Mouse (Mus musculus) kidney, embryonic 15.5 days (tissue): ENCODE measurements around the gene Krtcap3. TPM values are rescaled to one million over a fixed set of nuclear protein-coding genes. Genes with fewer than 3 reads are reported as not detected.

Experiments used
- ATAC-seq: fragments of 200-750 bp; cut with Nextera tagmentation; replicated peaks from 2 replicates; pipeline ENCODE4 v1.8.0; 2017; ENCODE audit warnings: moderate TSS enrichment; ENCODE audit not compliant: low FRiP score
- H3K27ac ChIP-seq: fragments of 300-500 bp; sonication (generic); 2 replicates; pipeline ENCODE4 v1.5.1; 2015; ENCODE audit warnings: mild to moderate bottlenecking, inconsistent platforms
- H3K27me3 ChIP-seq: fragments of 300-500 bp; sonication (generic); 2 replicates; pipeline ENCODE4 v1.6.1; 2015; ENCODE audit warnings: inconsistent platforms
- H3K36me3 ChIP-seq: fragments of 300-500 bp; sonication (generic); 2 replicates; pipeline ENCODE4 v1.6.1; 2015; ENCODE audit warnings: inconsistent platforms
- H3K4me1 ChIP-seq: fragments of 300-500 bp; sonication (generic); 2 replicates; pipeline ENCODE4 v1.6.1; 2015; ENCODE audit warnings: inconsistent platforms
- H3K4me2 ChIP-seq: fragments of 300-500 bp; sonication (generic); 2 replicates; pipeline ENCODE4 v1.6.1; 2015; ENCODE audit warnings: moderate library complexity, mild to moderate bottlenecking, inconsistent platforms
- H3K4me3 ChIP-seq: fragments of 300-500 bp; sonication (generic); replicated peaks from 2 replicates; pipeline ENCODE4 v1.5.1; 2015; ENCODE audit warnings: mild to moderate bottlenecking, inconsistent platforms
- H3K9ac ChIP-seq: fragments of 300-500 bp; sonication (generic); 2 replicates; pipeline ENCODE4 v1.6.1; 2015; ENCODE audit warnings: mild to moderate bottlenecking, inconsistent platforms
- H3K9me3 ChIP-seq: fragments of 300-500 bp; sonication (generic); replicated peaks from 2 replicates; pipeline ENCODE4 v1.6.1; 2016; ENCODE audit warnings: inconsistent platforms
- WGBS: fragments of 180-500 bp; shearing (Covaris S2); methylation state at CpG from one replicate; pipeline ENCODE4 v1.1.7; 2015; ENCODE audit warnings: mixed read lengths; 5-methylcytosine and 5-hydroxymethylcytosine counted together
- polyA plus RNA-seq: library from polyadenylated mRNA; unstranded; fragments of >200 nt; fragmentation: Nextera tagmentation; extraction: Ambion mirVana; gene quantifications from 2 replicates; pipeline ENCODE4 v1.2.1, GENCODE M21; 2015

Krtcap3 gene
- polyA plus RNA-seq, 1 experiment from 2014 or later: 21.5 TPM

DNA sequence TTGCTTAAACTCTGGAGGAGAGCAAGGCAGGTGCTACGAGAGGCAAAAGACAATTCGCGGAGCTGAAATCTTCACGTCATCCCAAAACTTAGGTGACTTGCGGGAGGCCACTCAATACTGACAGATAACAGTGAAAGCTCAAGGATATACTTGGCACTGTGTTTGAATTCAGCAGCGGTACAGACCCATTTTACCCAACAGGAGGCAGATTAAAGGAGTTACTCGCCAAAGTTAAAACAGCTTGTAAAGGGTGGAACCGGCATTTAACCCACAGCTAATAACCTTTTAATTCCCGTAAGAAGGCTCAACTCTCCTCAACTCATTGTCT, 39.8 kb downstream of the Krtcap3 start:
- Histone ChIP-seq H3K4me3 (peak overlapping the region; percentile 55), H3K27me3 (no peaks in the 10 kb centered on the region), H3K4me1 (peaks cover 35% of the 10 kb centered on the region), H3K4me2 (peak overlapping the region; percentile 77), H3K9ac (peak overlapping the region; percentile 48), H3K9me3 (no peaks in the 10 kb centered on the region), H3K36me3 (peaks cover 27% of the 10 kb centered on the region), H3K27ac (peak overlapping the region; percentile 86)
- WGBS: 3% methylated on average over 9 of the region's 9 CpGs
- ATAC-seq: no peak; the same call in 1 of the 2 replicates

DNA sequence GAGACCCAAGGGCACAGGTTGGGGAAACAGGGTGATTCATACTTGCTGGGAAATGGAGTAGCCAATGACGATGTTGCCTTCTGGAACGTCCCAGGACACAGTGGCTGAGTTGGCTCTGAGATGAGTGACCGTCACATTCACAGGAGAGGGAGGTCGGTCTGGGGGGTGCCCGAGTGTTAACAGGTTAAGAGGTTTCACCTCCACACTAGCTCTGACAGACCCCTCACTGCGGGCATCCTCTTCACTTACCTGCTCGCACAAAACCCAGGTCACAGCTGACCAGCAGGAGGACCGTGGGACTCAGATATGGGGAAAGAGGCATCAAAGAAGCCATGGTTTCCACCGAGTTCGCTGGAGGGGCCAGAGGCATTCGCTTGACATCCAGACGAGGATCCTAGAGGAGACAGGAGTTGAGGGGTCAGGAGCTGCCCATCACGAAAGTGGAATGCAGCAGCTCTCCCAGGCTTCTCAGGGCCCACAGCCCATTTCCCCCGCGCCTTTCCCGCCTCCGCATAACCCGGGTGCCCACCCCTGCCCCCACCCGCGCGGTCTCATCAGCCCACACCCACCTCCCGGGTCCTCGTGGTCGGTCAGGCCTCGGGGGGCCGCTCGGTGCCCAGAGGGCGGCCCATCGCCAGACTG, 43.6 kb downstream of the Krtcap3 start:
- peak; percentile 40; the same call in 1 of the 2 replicates for ATAC-seq
- peak overlapping the region; percentile 78 for H3K9ac ChIP-seq
- peaks cover 30% of the 10 kb centered on the region for H3K4me1 ChIP-seq
- H3K27ac ChIP-seq: peak overlapping the region; percentile 62
- peak overlapping the region; percentile 97 for H3K4me2 ChIP-seq
- H3K36me3 ChIP-seq: peaks cover 16% of the 10 kb centered on the region
- peaks cover 13% of the 10 kb centered on the region for H3K27me3 ChIP-seq
- H3K9me3 ChIP-seq: no peaks in the 10 kb centered on the region
- peak overlapping the region; percentile 86 for H3K4me3 ChIP-seq
- WGBS: 4% methylated on average over 29 of the region's 29 CpGs

DNA sequence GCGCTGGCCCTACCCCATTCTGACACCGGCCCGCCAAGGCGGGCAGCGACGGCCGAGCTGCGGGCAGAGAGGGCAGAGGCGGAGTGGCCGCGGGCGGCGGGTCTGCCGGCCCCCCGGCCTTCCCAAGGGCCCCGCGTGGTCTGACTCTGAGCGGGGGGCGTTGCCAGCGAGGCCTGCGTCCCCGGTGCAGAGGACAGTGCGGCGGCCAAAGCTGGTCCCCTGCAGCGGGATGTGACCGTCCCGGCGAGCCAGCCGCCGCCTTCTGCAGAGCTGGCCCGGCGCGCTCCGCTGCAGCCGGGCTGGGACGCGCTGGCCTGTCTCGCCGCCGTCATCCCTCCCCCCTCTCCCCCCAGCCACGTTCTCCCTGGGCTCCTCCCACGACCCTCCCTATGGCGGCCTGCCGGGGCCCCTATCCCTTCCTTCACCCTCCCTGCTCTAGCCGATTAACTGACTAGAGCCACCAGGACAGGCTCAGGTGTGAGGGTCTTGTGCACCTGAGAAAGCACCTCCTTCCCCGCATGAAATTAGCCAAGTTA, 44.2 kb downstream of the Krtcap3 start, which contains the start of gene Fndc4:
Gene Fndc4, minus strand, starts transcription at position 475 of the 536 bp plus-strand sequence.
- peak within 1 kb of the TSS; percentile 97 for H3K4me2 ChIP-seq
- H3K36me3 ChIP-seq: peaks cover 16% of the 10 kb centered on the region
- ATAC-seq: peak; percentile 76
- peak within 1 kb of the TSS; percentile 86 for H3K4me3 ChIP-seq
- peak within 1 kb of the TSS; percentile 78 for H3K9ac ChIP-seq
- WGBS: under 1% methylated on average over 37 of the region's 46 CpGs
- peaks cover 13% of the 10 kb centered on the region for H3K27me3 ChIP-seq
- H3K9me3 ChIP-seq: no peaks in the 10 kb centered on the region
- H3K27ac ChIP-seq: peak within 1 kb of the TSS; percentile 62
- H3K4me1 ChIP-seq: peaks cover 25% of the 10 kb centered on the region

DNA sequence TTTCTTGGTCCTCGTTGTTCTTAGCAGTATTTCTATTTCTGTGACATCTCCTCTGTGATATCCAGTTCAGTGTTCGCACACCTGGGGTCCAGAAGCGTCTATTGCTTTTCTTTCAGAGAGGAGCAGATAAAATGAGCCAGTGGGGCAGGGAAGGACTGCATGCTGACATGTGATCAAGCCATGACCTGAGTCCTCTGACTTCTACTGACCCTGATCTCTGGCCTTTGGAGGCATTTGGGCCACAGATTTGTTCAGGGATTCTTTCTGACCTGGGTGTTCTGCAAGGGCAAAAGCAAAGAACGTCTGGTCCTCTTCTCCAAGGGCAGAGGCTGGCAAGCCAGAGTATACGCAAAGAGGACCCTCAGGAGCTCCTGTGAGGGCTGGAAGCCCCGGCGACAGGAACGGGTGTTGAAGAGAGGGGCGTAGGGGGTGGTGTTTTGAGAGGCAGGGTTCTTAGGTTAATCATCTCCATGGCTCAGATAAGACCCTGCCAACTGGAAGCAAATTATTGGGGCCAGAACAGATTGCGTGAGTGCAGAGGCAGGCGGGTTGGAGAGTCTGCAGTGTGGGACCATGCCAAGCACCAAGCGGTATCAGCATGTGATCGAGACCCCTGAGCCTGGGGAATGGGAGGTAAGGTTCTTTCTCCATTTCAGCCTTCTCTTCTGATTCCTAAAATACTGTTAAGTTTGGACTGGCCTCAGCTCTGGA, 45.7 kb downstream of the Krtcap3 start, which contains the start of gene Gckr:
Gene Gckr, plus strand, starts transcription at position 397 of the 711 bp plus-strand sequence.
- peak within 1 kb of the TSS; percentile 97 for H3K4me2 ChIP-seq
- peaks cover 16% of the 10 kb centered on the region for H3K36me3 ChIP-seq
- 70% methylated on average over 13 of the region's 13 CpGs for WGBS
- no peaks in the 10 kb centered on the region for H3K9me3 ChIP-seq
- no peak within 1 kb of the TSS; the same call in 1 of the 2 replicates for H3K4me3 ChIP-seq
- ATAC-seq: no peak
- no peak within 1 kb of the TSS for H3K9ac ChIP-seq
- peaks cover 13% of the 10 kb centered on the region for H3K27me3 ChIP-seq
- H3K4me1 ChIP-seq: peaks cover 18% of the 10 kb centered on the region
- no peak within 1 kb of the TSS for H3K27ac ChIP-seq

DNA sequence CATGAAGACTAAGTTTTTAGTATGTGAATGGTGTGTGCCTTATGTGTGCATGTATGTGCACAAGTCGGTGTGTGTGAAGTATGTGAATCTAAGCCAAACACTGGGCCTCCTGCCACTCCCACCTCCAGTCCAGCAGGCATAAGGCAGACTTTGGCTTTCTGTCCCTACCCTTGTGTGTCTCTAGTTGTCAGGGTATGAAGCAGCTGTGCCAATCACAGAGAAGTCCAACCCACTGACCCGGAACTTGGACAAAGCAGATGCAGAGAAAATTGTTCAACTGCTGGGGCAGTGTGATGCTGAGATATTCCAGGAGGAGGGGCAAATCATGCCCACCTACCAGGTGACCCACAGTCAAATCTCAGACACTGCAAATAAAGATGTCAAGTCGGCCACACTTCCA, 46.5 kb downstream of the Krtcap3 start:
- Histone ChIP-seq H3K9me3 (no peaks in the 10 kb centered on the region), H3K4me1 (peaks cover 18% of the 10 kb centered on the region), H3K4me2 (no peak overlapping the region), H3K36me3 (peaks cover 13% of the 10 kb centered on the region), H3K27ac (no peak overlapping the region), H3K9ac (no peak overlapping the region), H3K4me3 (no peak overlapping the region), H3K27me3 (peaks cover 13% of the 10 kb centered on the region)
- 73% methylated on average over 3 of the region's 3 CpGs for WGBS
- no peak for ATAC-seq

DNA sequence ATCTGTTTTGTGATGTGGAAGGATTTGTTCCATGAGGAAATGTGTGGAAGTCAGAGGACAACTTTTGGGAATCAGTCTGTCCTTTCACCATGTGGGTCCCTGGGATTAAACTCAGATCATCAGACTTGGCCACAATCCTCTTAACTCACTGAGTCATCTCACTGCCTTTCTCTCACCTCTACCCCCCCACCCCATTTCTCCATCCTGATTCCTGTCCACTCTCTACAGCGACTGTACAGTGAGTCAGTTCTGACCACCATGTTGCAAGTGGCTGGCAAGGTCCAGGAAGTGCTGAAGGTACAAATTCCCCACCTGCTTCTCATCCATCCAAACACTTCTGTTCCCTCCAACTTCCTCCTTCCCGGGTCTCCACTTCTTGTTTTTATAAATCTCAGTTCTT, 47.0 kb downstream of the Krtcap3 start:
- peaks cover 8% of the 10 kb centered on the region for H3K36me3 ChIP-seq
- H3K9ac ChIP-seq: no peak overlapping the region
- no peak overlapping the region for H3K4me2 ChIP-seq
- no peak for ATAC-seq
- H3K27me3 ChIP-seq: peaks cover 13% of the 10 kb centered on the region
- H3K4me3 ChIP-seq: no peak overlapping the region
- H3K4me1 ChIP-seq: peaks cover 18% of the 10 kb centered on the region
- no peaks in the 10 kb centered on the region for H3K9me3 ChIP-seq
- 68% methylated on average over 2 of the region's 2 CpGs for WGBS
- no peak overlapping the region for H3K27ac ChIP-seq

DNA sequence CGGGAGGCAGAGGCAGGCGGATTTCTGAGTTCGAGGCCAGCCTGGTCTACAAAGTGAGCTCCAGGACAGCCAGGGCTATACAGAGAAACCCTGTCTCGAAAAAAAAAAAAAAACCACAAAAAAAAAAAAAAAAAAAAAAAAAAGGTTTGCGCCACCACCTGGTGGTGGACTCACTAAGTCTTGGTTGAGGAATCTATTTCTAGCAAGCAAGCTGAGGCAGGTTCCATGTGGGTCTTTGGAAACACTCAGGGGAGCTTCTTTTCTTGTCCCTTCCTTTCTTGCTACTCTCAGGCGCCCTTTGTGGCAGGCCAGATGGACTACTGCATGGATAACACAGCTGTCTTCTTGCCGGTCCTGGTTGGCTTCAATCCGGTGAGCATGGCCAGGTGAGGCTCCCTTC, 50.4 kb downstream of the Krtcap3 start:
- H3K27me3 ChIP-seq: peaks cover 12% of the 10 kb centered on the region
- no peak overlapping the region for H3K27ac ChIP-seq
- no peaks in the 10 kb centered on the region for H3K9me3 ChIP-seq
- H3K4me2 ChIP-seq: no peak overlapping the region
- H3K9ac ChIP-seq: no peak overlapping the region
- no peaks in the 10 kb centered on the region for H3K4me1 ChIP-seq
- H3K4me3 ChIP-seq: no peak overlapping the region
- 78% methylated on average over 8 of the region's 8 CpGs for WGBS
- H3K36me3 ChIP-seq: no peaks in the 10 kb centered on the region
- no peak for ATAC-seq

Other genes with a start within 250 kb of the Krtcap3 start
- 145 and 149 TPM in 2 replicates for gene Atraid, start 203.4 kb upstream of the Krtcap3 start, polyA plus RNA-seq
- gene Slc5a6, start 202.8 kb upstream of the Krtcap3 start, polyA plus RNA-seq: 10.4 and 11.8 TPM in 2 replicates
- gene Cad, start 196.9 kb upstream of the Krtcap3 start, polyA plus RNA-seq: 32.5 and 36.2 TPM in 2 replicates
- gene Dnajc5g, start 145.4 kb upstream of the Krtcap3 start, polyA plus RNA-seq: not detected in 2 replicates
- gene Slc30a3, start 143.5 kb upstream of the Krtcap3 start, polyA plus RNA-seq: 2.8 and 3.1 TPM in 2 replicates
- 1.2 and 1.6 TPM in 2 replicates for gene Trim54, start 135.0 kb upstream of the Krtcap3 start, polyA plus RNA-seq
- gene Ucn, start 112.9 kb upstream of the Krtcap3 start, polyA plus RNA-seq: not detected in 2 replicates
- gene Mpv17, start 97.4 kb upstream of the Krtcap3 start, polyA plus RNA-seq: 62.6 and 76.8 TPM in 2 replicates
- gene Gm29609, start 71.8 kb upstream of the Krtcap3 start, polyA plus RNA-seq: 2.0 and 2.1 TPM in 2 replicates
- gene Gtf3c2, start 71.5 kb upstream of the Krtcap3 start, polyA plus RNA-seq: 83.0 and 93.5 TPM in 2 replicates
- gene Snx17, start 58.5 kb upstream of the Krtcap3 start, polyA plus RNA-seq: 140 and 148 TPM in 2 replicates
- gene Eif2b4, start 58.3 kb upstream of the Krtcap3 start, polyA plus RNA-seq: 64.9 and 65.9 TPM in 2 replicates
- gene Zfp513, start 49.4 kb upstream of the Krtcap3 start, polyA plus RNA-seq: 9.1 and 11.9 TPM in 2 replicates
- 130 and 144 TPM in 2 replicates for gene Ppm1g, start 31.0 kb upstream of the Krtcap3 start, polyA plus RNA-seq
- 156 and 171 TPM in 2 replicates for gene Nrbp1, start 10.8 kb upstream of the Krtcap3 start, polyA plus RNA-seq
- gene Gm9970, start 10.5 kb upstream of the Krtcap3 start, polyA plus RNA-seq: 0.83 TPM in 1 of 2 replicates, not detected in the other
- 36.3 and 36.9 TPM in 2 replicates for gene Ift172, start 39.4 kb downstream of the Krtcap3 start, polyA plus RNA-seq
- 42.3 and 46.2 TPM in 2 replicates for gene Fndc4, start 44.4 kb downstream of the Krtcap3 start, polyA plus RNA-seq
- gene Gckr, start 45.8 kb downstream of the Krtcap3 start, polyA plus RNA-seq: 0.21 and 0.70 TPM in 2 replicates
- 48.5 and 60.2 TPM in 2 replicates for gene Zfp512, start 200.7 kb downstream of the Krtcap3 start, polyA plus RNA-seq
- not detected in 2 replicates for gene 4930548H24Rik, start 234.0 kb downstream of the Krtcap3 start, polyA plus RNA-seq
- gene Gpn1, start 243.1 kb downstream of the Krtcap3 start, polyA plus RNA-seq: 70.5 and 72.3 TPM in 2 replicates